Mouse (Mus musculus) lung, postnatal 0 days (tissue): ENCODE data around the gene Dip2b. TPM values are rescaled to one million over a fixed set of nuclear protein-coding genes. Genes with fewer than 3 reads are reported as not detected.

Source experiments
- ATAC-seq: fragments of 200-750 bp; cut with Nextera tagmentation; 2 replicates; pipeline ENCODE4 v1.8.0; 2017; ENCODE audit warnings: moderate library complexity
- DNase-seq: peaks from one replicate; pipeline ENCODE4 v3.0.0-alpha.2; 2016; ENCODE audit warnings: low spot score
- H3K27ac ChIP-seq: fragments of 300-500 bp; sonication (generic); 2 replicates; pipeline ENCODE4 v1.5.1; 2014; ENCODE audit warnings: antibody characterized with exemption, mild to moderate bottlenecking, low read length, mixed read lengths
- H3K27me3 ChIP-seq: fragments of 300-500 bp; sonication (generic); replicated peaks from 2 replicates; pipeline ENCODE4 v1.6.1; 2014; ENCODE audit warnings: low read length, mixed read lengths; ENCODE audit not compliant: insufficient read depth
- H3K36me3 ChIP-seq: fragments of 300-500 bp; sonication (generic); 2 replicates; pipeline ENCODE4 v1.6.1; 2014; ENCODE audit warnings: low read length, mixed read lengths; ENCODE audit not compliant: insufficient read depth
- H3K4me1 ChIP-seq: fragments of 300-500 bp; sonication (generic); 2 replicates; pipeline ENCODE4 v1.6.1; 2014; ENCODE audit warnings: antibody characterized with exemption, low read depth, low read length, mixed read lengths; ENCODE audit not compliant: insufficient read depth
- H3K4me2 ChIP-seq: fragments of 300-500 bp; sonication (generic); replicated peaks from 2 replicates; pipeline ENCODE4 v1.6.1; 2014; ENCODE audit warnings: low read depth, mild to moderate bottlenecking, low read length, moderate library complexity, mixed read lengths
- H3K4me3 ChIP-seq: fragments of 300-500 bp; sonication (generic); 2 replicates; pipeline ENCODE4 v1.5.1; 2014; ENCODE audit warnings: low read depth, low read length
- H3K9ac ChIP-seq: fragments of 300-500 bp; sonication (generic); replicated peaks from 2 replicates; pipeline ENCODE4 v1.6.1; 2014; ENCODE audit warnings: low read depth, mild to moderate bottlenecking
- H3K9me3 ChIP-seq: fragments of 300-500 bp; sonication (generic); 2 replicates; pipeline ENCODE4 v1.6.1; 2016; ENCODE audit warnings: low read length, mixed read lengths
- CTCF ChIP-seq: IDR thresholded peaks from 2 replicates; pipeline ENCODE4 v1.5.1; 2016; ENCODE audit warnings: antibody characterized with exemption, mild to moderate bottlenecking
- EP300 ChIP-seq: IDR thresholded peaks from 2 replicates; pipeline ENCODE4 v1.6.1; 2016; ENCODE audit warnings: antibody characterized with exemption, mild to moderate bottlenecking, control low read depth
- WGBS: fragments of 180-500 bp; shearing (Covaris S2); extraction: QIAGEN DNeasy Blood & Tissue Kit; methylation state at CpG from one replicate; pipeline ENCODE4 v1.1.7; 2014; 5-methylcytosine and 5-hydroxymethylcytosine counted together
- polyA plus RNA-seq: library from polyadenylated mRNA; unstranded; fragments of >200 nt; fragmentation: Nextera tagmentation; extraction: Ambion mirVana; gene quantifications from 2 replicates; pipeline ENCODE4 v1.2.1, GENCODE M21; 2015

The Dip2b gene
- polyA plus RNA-seq, 1 experiment from 2014 or later: 6.6 TPM

DNA sequence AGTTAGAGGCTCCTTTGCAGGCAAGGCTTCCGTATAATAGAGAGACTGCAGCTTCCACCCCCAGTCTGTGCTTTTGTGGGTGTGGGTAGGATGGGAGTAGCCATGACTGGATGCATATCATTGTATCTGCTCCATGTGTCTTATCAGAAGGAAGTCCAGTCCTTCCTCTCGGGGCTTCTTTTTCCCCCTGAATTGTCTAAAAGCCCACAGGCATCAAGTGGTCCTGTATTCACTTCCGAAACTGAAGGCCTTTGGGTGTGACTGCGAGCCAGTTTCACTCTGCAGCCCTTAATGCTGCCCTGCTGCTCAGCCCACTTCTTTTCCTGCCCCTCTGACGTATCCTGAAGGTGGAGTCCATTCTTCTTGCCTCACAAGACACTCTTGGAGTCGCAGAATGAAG lies 86.8 kb downstream of the Dip2b start:
- TF ChIP-seq EP300 (peak; percentile 86), CTCF (no peak)
- no peak overlapping the region for H3K9ac ChIP-seq

DNA sequence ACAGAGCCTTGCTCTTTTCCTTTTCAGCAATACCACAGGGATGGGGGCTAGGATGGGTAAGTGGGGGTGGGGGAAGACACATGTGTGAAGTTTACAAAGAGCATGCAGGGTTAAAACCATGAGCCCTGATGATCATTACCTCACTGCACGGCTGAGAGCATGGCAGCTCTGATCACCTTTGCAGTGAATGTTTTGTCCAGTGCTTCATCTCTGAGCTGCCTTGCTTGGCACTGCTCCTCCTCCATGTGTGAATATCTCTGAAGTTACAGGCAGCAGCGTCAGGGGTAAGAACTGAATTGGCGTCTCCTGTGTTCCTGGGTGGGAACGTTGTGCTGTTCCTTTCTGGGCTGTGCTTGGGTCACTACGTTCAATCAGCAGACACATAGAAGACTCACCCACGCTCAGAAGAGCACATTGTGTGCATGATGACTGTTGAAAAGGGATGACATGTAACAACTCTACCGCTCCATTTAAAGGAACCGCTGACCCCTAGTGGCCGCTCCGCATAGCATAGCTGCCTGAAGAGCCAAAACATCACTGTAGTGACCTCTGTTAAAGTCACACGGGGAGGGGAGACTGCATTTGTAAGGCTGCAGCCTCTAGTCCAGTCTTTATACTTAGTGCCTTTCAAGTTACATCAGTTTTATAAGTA lies 88.1 kb downstream of the Dip2b start:
- WGBS: 8% methylated on average over 11 of the region's 11 CpGs
- peak; percentile 87 for ATAC-seq
- no peaks in the 10 kb centered on the region for H3K36me3 ChIP-seq
- TF ChIP-seq EP300 (0 out of 2 replicates have a peak, but pooled peaks have one; percentile 27), CTCF (peak; percentile 98)
- no peak overlapping the region for H3K9ac ChIP-seq
- no peak overlapping the region for H3K27ac ChIP-seq
- no peaks in the 10 kb centered on the region; the same call in 1 of the 2 replicates for H3K4me1 ChIP-seq
- peak; percentile 94 for DNase-seq
- no peaks in the 10 kb centered on the region for H3K27me3 ChIP-seq
- no peak overlapping the region for H3K4me2 ChIP-seq
- no peaks in the 10 kb centered on the region for H3K9me3 ChIP-seq
- H3K4me3 ChIP-seq: no peak overlapping the region

More for the DNA sequence above, 86.8 kb downstream of the Dip2b start:
- Histone ChIP-seq H3K4me3 (no peak overlapping the region), H3K27me3 (no peaks in the 10 kb centered on the region), H3K27ac (peak overlapping the region; percentile 80; the same call in 1 of the 2 replicates), H3K9me3 (no peaks in the 10 kb centered on the region), H3K4me2 (no peak overlapping the region), H3K36me3 (no peaks in the 10 kb centered on the region), H3K4me1 (no peaks in the 10 kb centered on the region; the same call in 1 of the 2 replicates)
- ATAC-seq: peak; percentile 81
- peak; percentile 67 for DNase-seq
- 59% methylated on average over 6 of the region's 6 CpGs for WGBS

DNA sequence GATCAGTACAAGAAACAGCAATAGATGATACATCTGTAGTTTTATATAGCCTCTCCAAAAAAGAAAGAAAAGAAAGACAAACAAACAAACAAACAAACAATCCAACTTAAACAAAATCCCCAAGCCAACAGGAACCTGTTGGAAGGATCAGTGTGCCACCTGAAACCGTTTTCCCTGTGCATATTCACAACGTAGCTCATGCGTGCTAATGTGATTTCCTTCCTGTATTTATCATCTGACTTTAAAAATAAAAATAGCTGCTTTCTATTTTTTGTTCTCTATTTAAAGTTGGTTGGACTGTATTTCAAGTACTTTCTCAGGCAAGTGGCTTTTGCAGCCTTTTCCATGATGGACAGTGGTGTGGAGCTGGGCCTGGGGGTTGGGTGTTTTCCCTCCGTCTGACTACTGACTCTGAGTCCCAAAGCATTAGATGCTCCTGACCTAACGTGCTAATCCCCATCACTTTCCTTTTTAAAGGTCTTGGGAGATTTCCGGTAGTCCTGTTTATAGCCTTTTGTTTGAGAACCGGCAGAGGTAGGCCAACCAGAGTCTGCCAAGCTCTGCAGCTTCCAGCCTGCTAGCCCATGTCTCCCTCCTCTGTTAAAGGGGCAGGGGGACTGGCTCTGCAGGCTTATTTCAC lies 90.8 kb downstream of the Dip2b start:
- H3K4me3 ChIP-seq: no peak overlapping the region
- H3K4me1 ChIP-seq: no peaks in the 10 kb centered on the region
- H3K9me3 ChIP-seq: no peaks in the 10 kb centered on the region
- 57% methylated on average over 7 of the region's 7 CpGs for WGBS
- H3K36me3 ChIP-seq: no peaks in the 10 kb centered on the region
- ATAC-seq: no peak
- no peaks in the 10 kb centered on the region for H3K27me3 ChIP-seq
- TF ChIP-seq CTCF (no peak), EP300 (no peak)
- no peak overlapping the region for H3K27ac ChIP-seq
- DNase-seq: no peak
- H3K9ac ChIP-seq: no peak overlapping the region
- H3K4me2 ChIP-seq: no peak overlapping the region

DNA sequence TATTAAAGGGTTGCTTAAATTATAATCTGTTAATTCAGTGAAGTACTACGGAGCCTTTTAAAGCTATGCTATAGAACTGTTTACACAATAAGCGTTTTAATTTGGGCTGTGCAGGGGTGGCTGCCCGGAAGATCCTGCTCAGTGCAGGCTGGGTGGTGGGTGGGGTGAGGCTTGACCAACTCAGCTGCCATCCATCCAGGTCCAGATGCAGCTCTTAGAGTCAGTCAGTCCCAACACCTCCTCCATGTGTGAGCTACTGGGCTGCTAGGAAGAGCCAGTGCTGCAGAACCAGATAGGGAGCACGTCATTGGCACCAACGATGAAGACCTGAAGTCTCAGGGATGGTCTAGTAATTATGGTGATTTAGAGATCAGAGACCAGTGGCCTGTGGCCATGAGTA lies 101.2 kb downstream of the Dip2b start:
- H3K27me3 ChIP-seq: no peaks in the 10 kb centered on the region
- H3K9me3 ChIP-seq: no peaks in the 10 kb centered on the region
- H3K4me3 ChIP-seq: no peak overlapping the region
- no peak overlapping the region for H3K9ac ChIP-seq
- WGBS: 74% methylated on average over 5 of the region's 5 CpGs
- no peak overlapping the region for H3K27ac ChIP-seq
- H3K4me1 ChIP-seq: no peaks in the 10 kb centered on the region
- no peaks in the 10 kb centered on the region for H3K36me3 ChIP-seq
- no peak for ATAC-seq
- TF ChIP-seq EP300 (no peak), CTCF (no peak)
- no peak overlapping the region for H3K4me2 ChIP-seq
- no peak for DNase-seq

DNA sequence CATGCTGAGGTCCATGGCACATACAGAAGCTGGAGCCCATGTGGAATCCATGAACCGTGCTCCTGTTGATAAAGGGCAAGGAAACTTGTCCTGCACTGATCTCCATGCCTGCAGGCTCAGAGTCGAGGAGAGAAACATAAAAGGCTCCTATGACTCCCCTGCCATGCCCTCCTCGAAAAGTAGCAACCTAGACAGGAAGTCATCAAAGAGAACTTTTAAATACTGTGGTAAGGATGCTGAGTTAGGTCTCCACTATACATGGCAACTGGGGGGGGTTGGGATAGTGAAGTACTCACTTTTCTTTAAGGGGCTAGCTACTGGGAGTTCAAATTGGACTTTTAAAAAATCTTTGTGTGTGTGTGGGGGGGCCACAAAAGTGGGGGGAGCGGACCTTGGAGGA lies 102.0 kb downstream of the Dip2b start:
- 58% methylated on average over 4 of the region's 4 CpGs for WGBS

DNA sequence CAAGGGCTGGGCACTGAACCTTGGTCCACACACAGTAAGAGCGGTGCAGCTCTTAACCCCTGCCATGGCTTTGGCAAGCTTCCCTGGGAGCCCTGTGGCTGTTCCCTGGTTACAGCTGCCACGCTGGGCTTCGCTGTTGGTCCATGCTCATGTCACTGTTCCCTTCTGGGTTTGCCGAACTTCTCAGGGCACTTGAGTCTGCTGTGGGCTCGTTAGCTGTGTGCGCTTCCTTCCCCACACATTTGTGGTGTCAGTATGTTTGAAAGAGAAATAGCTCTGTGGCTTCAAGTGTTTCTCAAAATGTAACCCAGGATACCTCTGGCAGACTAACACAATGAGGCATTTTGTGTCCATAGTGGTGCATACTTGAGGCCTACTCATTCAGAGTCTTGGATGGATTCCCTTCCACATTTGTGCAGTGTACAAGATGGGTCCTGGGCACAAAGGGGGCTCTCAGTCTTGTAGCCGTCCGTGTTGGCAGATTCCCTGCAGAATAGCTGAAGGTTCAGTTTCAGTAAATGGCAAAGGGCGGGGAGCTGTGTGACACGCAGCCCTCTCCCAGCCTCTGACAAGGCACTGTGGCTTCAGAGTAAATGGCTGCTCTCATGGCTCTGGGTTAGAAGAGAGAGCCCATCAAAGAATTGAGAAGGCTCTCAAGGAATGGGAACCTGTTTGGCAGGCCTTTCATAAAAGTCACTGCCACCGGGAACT lies 104.8 kb downstream of the Dip2b start:
- Histone ChIP-seq H3K4me2 (no peak overlapping the region), H3K27ac (no peak overlapping the region; the same call in 1 of the 2 replicates), H3K4me3 (no peak overlapping the region), H3K4me1 (no peaks in the 10 kb centered on the region), H3K9ac (no peak overlapping the region), H3K9me3 (no peaks in the 10 kb centered on the region), H3K27me3 (no peaks in the 10 kb centered on the region), H3K36me3 (no peaks in the 10 kb centered on the region)
- DNase-seq: no peak
- WGBS: 65% methylated on average over 11 of the region's 11 CpGs
- peak; percentile 64 for ATAC-seq
- TF ChIP-seq CTCF (no peak), EP300 (no peak)

More for the DNA sequence above, 102.0 kb downstream of the Dip2b start:
- no peak for ATAC-seq
- Histone ChIP-seq H3K27ac (no peak overlapping the region), H3K4me2 (no peak overlapping the region), H3K9ac (no peak overlapping the region), H3K9me3 (no peaks in the 10 kb centered on the region), H3K27me3 (no peaks in the 10 kb centered on the region), H3K4me3 (no peak overlapping the region), H3K4me1 (no peaks in the 10 kb centered on the region), H3K36me3 (no peaks in the 10 kb centered on the region)
- TF ChIP-seq CTCF: no peak
- TF ChIP-seq EP300: no peak
- no peak for DNase-seq
